Mouse (Mus musculus) urinary bladder, postnatal 25 days (tissue): ENCODE measurements around the gene Echdc3.

Experiments used
- DNase-seq: peaks from one replicate; pipeline ENCODE4 v3.0.0; 2022; ENCODE audit warnings: low spot score

Echdc3 gene

DNA sequence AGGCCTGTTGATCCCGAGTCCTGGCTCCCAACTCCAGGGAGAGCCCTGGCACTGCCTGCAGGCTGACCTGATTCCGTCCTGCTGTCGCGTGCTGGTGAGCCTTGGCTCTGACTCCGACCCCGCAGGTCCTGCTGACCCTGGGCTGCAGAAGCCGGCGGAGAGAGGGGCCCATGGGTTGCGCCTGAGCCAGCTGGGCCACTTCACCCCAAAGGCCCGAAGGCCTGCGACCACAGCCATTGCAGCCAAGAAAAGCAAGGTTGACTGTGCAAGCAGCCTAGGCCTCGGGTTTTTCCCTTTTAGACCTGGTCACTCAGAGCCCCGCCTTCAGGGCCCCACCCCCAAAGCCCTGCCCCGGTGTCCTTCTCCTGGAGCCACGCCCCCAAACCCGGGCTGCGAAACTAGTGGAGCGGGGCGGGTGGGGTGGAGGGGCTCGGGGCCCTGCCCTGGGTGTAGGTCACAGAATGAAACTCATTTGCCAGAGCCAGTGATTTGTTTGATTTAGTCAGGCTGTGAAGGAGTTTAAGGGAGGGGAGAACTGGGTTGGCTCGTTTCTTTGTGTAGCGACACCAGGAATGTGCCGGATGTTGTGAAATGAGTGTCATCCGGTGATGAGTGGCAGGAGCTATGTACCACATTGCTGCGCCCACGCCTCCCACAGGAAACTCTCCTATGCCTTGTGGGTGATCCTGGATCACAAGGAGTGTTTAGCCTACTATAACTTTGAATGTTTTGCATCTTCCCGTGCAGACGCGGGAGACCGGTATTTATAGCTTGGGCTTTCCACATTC, at the start of gene Echdc3:
Gene Echdc3 (minus strand): TSS at position 310 of the 788 bp plus-strand sequence.
- DNase-seq: peak; percentile 80

DNA sequence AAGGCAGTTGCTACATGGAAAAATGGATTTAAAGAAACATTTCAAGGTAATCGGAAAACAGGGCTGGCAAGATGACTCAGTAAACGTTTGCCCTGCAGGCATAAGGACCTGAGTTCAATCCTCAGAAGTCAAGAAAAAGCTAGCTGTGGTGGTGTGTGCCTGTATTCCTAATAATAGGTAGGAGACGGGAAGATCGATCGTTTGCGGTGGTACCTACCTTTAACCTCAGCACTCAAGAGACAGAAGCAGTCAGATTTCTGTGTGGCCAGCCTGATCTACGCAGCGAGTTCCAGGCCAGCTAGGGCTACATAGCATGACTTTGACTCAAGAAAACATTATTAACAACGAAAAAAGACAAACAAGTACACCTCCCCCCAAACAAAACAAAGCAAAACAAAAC, 48.9 kb upstream of the Echdc3 start:
- no peak for DNase-seq

DNA sequence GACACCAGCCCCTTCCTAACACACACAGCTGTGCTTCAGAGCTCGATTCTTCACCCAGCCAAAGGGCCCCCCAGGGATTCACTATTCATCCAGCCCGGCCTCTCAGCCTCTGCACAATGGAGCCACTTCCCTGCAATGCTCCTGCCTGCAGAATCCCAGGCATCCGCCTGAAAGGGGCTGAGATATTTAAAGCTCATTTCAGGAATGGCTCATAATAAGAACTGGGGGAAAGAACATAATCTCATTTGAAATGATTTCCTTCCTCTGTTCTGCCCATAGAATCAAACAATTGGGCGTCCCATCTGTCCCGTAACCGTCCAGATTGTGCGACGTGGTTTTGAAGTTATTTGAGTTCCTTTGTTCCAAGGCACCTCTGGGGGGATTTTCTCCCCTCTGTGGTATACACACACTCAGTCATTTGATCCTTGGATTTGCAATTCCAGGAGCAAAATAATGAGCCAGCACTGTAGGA, 48.4 kb upstream of the Echdc3 start:
- no peak for DNase-seq

DNA sequence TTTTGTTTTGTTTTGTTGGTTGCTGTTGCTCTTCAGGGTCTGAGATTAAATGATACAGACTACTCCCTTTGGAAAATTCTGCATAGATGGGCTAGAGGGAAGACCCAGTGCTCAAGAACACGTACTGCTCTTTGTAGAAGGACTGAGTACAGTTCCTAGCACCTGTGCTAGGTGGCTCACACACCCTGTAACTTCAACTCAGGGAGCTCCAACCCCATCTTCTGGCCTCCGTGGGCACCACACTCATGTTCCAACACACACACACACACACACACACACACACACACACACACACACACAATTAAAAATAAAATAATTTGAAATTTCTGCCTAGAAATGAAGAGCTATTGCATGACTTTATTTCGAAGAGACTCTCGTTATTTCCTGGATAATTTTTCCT, 47.8 kb upstream of the Echdc3 start:
- no peak for DNase-seq

DNA sequence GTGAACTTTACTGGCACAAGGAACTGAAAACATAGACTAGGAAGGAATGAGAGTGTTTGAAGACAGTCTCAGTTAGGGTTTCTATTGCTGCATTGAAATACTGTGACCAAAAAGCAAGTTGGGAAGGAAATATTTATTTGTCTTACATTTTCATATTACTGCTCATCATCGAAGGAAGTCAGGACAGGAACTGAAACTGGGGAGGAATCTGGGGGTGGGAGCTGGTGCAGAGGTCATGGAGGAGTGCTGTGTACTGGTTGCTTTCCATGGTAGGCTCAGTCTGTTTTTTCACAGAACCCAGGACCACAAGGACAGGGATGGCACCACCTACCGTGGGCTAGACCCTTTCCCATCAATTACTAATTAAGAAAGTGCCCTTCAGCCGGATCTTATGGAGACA, 46.3 kb upstream of the Echdc3 start:
- no peak for DNase-seq

DNA sequence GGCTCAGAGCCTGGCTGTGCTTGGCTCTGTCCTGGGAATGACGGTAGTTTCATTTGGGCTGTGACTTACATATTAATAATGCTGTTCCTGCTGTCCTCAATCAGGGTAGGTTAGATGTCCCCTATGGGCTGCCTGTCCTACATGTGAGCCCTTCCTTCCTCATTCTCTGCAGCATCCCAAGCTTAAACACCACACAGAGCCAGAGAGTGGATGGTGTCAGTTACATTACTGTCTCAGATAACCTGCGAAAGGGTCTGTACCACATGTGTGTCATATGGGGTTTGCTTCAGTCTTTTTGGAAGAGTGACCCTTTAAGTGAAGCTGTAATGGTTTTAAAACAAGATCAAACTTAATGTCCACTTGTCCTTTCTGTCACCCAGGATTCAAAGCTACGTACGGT, 45.2 kb upstream of the Echdc3 start:
- no peak for DNase-seq

DNA sequence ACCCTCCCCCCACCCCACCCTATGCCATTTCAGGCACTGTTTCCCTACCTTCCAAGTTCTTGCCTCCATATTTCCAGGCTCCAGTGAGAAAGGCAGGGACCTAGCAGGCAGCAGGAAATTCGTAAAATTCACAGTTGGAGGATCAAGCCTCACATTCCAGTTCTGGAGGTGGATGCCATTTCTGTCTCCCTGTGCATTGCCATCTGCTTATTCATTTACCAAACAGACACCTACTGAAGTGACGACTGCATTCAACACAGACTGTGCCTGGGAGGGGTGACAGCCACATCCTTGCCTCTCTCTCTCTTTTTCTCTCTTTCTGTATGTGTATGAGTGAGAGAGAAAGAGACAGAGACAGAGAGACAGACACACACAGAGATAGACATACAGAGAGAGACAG, 44.3 kb upstream of the Echdc3 start:
- DNase-seq: no peak

DNA sequence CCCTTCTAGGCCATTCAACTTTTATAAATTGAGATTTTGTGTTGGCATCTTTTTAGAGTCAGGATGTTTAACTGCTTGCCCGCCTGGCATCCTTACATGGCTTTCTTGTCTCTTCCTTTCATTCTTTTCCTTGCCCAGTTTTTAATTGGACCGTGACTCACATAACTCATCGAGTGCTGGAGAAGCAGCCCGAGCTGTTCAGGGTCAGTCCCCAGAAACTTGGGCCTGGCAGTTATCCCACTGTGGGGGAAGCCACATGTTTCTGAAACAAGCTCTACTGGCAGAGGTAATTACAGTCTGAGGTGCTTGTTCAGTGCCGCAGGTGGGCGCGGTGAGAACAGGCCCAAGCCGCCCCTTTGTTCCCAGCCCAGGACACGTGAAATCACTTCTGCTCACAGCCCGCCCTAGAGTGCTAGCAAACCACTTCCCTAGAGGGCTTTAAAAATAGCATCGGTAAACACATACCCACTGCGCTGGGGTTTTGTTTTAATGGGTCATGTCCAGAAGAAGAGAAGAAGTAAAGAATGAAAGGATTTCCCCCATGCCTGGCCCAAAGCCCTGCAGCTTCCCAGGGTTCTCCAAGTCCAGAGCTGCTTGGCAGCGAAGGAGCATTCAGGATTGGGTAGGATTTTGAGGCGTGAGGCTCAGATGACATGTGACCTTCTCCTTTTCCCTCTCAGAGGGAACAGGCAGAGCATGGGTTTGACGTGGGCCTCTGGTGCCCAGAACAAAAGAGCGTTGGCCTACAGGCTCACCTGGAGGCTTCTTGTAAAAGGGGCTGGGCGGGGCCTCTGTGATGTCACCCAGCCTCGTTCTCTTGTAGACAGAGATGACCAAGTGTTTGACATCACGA, 43.4 kb upstream of the Echdc3 start:
- DNase-seq: no peak

DNA sequence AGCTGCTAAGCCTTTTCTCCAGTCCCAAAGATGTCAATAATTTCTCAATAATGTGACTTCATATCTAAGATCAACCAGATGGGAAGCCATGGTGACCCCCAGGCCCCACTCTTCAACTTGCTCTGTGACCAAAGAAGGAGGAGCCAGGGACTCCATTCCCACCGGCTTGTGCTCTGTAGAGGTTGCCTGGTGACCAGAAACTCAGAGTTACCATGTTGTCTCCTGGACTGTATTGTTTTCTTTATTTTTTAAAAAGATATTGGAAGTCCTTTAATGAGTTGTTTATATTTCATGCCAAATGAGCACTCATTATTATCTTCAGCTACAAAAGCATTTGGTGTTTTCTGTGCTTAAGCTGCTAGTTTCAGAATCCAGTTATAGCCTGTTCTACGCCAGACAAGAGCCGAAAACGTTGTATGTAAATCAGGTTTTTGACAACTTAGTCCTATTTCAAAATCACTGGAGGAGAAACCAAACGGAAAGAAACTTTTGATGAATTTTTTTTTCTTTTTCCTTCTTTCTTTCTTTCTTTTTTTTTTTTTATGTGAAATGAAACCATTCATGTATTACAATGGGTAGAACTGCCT, 42.7 kb upstream of the Echdc3 start:
- DNase-seq: no peak

DNA sequence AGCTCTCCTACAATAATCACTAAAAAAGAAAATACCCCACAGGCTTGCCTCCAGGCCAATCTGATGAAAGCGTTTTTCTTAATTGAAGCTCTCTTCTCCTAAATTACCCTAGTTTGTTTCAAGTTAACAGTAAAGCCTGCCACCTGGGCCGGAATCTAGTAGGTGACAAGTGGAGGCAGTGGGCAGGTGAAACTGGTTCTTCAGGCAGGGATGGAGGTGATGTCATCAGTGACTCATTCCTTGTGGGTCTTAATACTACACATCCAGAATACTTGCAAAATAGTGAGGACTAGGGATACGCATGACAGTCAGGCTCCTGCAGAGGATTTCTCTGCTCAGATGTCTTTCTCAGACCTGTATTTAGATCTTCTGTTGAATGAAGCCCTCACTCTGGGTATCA, 39.7 kb upstream of the Echdc3 start:
- peak; percentile 19 for DNase-seq

DNA sequence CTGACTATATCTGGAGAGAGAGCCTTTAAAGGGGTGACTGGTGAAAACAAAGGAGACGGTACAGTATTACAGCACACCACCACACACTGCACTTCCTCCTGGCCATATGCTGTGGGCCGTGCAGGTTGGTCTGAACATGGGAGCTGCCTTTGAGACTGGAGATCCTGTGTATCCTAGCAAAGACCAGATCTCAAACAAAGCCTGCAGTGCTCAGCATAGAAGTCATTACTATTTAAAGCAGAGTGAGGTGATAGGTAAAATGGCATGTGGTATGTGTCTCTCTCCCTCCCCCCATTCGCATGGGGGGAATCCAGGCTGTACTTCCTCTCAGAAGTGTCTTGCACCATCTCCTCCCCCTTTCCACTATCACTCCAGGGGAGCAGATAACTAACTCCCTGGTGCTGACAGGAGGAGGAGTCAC, 38.3 kb upstream of the Echdc3 start:
- no peak for DNase-seq

DNA sequence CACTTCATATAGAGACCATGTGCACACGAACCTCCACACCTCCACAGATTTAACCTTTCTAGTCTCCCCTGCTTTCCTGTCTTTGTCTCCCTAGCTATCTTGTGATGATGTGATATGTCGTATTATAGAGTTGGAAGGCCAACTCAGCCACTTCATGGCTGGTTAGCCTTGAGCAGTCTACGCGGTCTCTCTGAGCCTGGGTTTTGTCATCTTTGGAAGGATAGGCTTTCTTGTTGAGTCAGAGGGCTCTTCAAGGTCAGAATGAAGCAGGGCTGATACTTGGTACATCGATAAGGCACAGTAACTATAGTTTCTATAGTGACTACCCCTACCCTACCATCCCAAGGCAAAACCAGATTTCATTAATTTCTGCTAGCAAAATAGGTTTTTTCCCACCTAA, 28.6 kb upstream of the Echdc3 start:
- DNase-seq: no peak

DNA sequence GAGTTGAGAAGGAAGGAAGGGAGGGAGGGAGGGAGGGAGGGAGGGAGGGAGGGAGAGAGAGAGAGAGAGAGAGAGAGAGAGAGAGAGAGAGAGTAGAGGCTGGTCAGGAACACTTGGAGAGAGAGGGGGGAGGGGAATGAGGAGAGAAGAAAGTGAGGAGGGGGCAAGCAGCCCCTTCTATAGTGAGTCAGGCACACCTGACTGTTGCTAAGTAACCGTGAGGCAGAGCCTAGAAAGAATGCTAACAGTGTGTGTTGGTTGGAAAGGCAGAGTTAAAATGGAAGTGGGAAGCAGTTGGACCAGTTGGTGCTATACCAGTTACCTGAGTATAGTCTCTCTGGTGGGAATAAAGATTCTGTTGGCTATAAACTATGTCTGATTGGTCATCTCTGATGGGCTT, 27.2 kb upstream of the Echdc3 start:
- no peak for DNase-seq

DNA sequence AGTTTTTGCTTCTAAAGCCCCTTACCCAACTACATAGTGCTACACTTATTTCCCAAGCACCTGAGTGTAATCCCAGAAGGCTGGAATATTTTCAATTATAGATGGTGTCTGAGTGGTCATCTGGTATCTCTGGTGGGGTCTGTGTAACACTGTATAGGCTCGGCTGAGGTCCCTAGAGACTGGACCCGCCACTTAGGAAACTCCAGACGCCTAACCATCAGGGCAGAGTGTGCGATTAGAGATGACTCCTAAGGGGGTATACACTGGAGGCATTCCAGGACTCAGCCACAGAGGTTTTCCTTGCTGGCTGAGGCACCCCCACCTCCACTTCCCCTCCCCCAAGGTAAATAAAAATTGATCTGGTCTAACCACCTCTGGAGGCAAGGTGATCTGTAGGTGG, 26.5 kb upstream of the Echdc3 start:
- no peak for DNase-seq

DNA sequence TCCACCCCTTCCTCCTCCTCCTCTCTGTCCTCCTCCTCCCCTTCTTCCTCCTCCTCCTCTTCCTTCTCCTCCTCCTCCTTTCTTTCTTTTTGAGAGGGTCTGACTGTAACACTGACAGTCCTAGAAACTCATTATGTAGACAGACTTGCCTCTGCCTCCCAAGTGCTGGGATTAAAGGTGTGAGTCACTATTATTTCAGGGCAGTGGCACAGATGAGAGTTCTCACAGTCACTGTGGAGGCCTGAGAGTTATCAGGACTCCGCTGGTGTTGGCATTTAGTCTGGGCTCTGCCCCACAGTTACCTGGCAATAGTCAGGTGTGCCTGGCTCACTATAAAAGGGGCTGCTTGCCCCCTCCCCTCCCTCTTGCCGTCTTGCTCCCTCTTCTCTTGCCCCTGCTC, 25.8 kb upstream of the Echdc3 start:
- no peak for DNase-seq

DNA sequence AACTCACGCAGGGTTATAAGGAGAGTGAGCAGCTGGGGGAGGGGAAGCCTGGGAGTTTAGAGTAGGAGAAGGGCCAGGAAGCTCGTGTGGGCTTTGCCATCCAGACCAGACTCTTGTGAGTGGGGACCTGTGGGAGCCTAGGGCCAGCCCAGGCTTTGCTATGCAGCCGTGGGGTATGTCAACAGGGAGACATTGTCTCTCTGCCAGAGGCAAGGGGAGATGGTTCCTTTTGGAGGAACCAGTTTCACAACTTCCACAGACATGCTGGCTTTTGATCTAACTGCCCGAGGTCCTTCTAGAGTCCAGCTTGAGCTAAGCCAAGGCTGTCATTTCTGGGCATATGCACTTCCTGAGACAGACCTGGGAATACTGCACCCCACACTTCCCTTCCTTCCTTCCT, 25.4 kb upstream of the Echdc3 start:
- DNase-seq: no peak

DNA sequence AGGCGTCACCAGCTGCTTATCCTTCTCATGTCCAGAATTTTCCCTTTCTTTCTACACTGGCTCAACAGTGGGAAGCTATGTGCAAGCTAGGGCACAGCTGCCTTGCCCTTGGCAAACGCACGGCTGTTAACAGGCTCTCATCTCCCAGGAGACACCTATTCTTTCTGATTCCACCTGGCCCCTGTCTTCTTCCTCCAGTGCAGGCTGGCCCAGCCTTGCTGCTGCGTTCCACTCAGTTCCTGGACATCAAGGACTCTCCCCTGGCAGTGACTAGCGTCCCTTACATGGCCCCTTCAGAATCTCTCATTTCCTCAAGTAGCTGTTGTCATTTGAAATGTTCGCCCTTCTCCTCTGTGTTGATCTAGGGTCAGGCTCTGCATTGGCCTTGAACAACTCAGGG, 20.5 kb upstream of the Echdc3 start:
- no peak for DNase-seq

DNA sequence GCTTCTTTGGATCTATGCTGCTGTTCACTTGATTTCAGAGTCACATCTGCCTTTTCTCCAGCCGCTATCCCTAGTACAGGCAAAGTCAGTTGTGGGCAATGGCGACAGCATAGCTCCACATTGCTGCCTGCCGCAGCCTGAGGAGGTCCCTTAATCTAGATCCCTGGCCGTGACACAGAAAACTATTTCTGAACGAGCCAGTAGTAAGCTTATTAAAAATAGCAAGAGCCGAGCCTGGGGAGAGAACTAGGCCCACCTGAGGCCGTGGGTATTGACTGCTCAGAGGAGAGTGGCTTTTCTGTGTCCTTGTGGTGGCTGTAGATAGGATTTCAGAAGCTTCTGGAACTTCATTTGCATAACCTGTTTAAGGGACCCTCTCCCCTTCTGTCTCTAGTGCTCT, 19.9 kb upstream of the Echdc3 start:
- DNase-seq: no peak

DNA sequence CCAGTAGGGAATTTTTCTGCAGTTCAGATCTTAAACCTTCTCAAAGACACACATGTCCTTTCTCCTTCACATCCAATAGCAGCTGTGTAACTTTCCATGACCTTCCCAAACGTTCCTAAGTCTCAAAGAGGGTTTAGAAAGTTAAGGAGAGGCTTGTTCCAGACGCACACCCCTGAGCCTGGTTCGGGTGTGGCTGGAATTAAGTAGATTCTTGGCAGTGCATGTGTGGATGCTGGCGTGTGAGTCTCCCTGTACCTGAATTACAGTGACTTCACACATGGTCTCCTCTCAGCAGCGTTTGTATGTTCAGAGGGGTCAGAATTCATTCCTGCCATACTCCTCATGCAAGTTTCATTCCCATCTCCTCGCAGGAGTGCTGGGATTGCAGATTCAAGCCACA, 18.0 kb upstream of the Echdc3 start:
- DNase-seq: no peak

DNA sequence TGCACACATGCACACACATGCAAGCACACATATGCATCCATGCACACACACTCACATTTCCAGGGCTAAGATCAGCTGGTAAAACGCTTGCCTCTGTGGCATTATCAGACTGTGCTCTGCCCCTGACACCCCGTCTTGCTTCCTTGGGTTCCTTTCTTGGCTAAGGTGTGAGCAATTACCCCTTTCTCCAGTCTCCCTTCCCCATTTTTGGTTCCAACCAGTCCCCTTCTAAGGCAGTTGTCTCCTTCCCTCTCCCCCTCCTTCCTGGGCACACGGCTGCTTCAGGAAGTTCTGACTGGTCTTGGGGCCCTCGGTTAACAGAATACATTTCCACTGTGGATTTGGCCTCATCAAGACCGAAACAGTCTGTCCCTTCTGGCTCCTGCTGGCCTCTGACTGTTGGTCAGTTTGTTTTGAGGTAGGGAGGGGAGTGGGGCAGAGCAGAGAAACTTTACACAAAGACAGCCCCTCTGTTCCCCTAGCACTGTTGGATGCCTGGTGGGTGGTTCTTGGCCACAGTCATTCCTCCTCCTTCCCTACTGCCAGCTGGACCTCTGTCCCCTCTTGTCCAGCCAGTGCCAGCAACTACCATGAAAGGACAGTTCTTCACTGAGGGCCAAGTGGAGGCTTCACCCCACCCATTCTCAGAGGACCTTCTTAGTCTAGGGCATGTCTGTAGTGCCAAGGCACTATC, 16.9 kb upstream of the Echdc3 start:
- DNase-seq: no peak

DNA sequence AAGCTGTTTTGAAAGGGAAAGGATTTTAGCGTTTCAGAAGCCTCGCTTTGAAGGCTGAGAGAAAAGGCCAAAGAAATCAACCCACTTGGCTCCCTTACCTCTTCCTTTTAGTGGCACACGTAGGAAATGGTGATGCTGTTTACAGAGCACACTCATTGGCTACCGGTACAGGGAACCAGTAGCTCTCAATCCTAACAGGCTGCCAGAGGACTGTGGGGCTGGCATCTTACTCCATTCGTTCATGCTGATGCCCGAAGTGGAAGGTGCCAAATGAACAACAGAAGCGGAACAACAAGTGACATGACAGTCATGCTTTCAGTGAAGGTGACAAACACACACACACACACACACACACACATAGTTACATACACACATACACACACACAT, 14.2 kb upstream of the Echdc3 start:
- no peak for DNase-seq

DNA sequence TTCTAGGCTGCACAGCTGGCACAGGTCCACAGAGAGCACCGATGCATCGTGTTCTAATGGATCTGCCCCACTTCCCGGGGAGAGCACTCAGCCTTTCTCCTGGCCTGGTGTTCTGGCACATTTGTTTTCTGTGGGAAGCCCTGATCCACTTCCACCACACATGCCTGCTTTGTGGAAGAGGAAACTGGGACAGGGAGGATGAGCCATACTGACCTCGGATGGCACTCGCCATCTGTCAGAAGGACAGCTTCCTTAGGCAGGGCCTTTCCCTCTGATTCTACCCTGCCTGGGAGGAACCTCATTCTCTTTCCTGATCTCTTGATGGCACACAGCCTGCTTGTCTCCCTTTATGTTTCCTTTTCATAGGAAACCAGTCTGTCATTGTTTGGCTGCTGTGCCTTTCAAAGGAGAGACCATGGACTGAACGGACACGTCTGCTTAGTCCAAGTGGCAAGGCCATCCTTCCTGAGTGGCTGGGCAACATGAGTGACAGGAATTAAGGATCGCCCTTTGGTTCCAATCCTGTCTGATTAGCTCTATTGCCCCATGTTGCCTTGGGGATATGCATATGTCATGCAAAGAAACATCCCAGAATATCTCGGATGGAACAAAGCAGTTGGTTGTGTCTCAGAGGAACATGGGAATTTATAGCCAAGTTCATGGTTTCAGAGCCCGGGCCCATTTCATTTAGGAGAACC, 13.7 kb upstream of the Echdc3 start:
- no peak for DNase-seq
